Mouse (Mus musculus): ENCODE measurements at regions not wholly inside any gene's neighbourhood (a gene's known extent, or its start where the extent isn't known, plus 50 kb on each side); places are given as distances from the start of the nearest gene placed in this dataset.

DNA sequence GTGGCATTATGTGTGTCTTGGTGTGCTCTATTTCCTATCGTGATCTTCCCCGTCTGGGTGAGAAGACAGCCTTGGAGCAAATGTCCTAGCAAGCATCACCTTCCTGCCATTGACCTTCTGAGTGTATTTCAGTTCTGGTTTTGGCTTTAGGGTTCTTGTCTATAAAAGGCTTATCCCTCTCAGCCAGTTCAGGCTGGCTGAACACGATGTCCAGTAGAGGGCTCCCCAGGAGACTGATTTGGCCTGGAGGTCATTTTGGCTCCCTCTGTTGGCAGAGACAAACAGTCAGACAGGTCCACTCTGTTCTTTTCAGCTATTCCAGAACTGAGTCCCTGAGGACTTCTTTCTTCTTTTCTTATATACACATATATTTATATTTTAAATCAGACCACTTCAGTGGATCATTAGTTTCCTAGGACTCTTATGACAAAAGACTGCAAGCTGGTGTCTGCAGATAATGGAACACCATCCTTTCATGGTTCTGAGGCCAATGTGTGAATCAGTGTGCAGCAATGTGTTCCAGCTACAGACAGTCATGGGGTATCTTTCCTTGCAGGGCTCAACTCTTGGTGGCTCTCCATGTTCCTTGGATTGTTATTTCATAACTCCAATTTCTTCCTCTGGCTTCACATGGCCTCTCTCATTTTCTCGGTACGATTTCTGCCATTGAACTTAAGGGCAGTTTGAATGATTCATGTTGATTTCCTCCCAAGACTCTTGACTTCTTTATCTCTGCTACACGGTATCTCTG, 226.9 kb upstream of the Usp25 start:
- no peaks in the 10 kb centered on the region for H3K27me3 ChIP-seq (ENCODE audit: control insufficient read depth, insufficient read depth, low read length)
- H3K9ac ChIP-seq, result no peak overlapping the region
- no peak for DNase-seq (ENCODE audit: low spot score)
- H3K4me3 ChIP-seq (replicated peaks; ENCODE audit: low read length), result no peak overlapping the region
- no peaks in the 10 kb centered on the region for H3K9me3 ChIP-seq (ENCODE audit: control insufficient read depth, low read length)
- ATAC-seq (ENCODE audit: low FRiP score), result no peak
- H3K27ac ChIP-seq, result no peak overlapping the region
- no peak overlapping the region for H3K4me2 ChIP-seq (replicated peaks)
- 79% methylated on average over 6 of the region's 6 CpGs for whole genome bisulfite sequencing
- no peaks in the 10 kb centered on the region for H3K36me3 ChIP-seq (replicated peaks; ENCODE audit: control insufficient read depth, insufficient read depth)
- H3K4me1 ChIP-seq (replicated peaks; ENCODE audit: control insufficient read depth, insufficient read depth, low read length), result no peaks in the 10 kb centered on the region

DNA sequence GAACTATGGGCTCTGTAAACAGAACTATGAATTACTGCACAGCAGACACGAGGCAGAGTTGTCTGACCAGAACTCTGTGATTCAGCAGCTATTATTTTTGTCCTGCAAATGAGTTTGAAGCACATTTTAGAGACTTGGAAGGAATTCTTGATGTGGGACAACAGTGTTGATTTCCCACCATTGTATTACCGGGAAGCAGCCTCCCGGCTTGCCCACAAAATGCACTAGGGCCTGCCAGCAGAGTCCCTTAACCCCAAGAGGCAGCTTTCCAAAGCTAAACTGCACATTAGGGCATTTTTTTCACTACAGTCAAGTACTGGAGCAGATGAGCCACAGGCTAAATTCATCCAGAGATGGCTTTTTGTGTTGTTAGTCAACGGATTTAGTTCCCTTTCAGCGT, 230.8 kb upstream of the Usp25 start:
- H3K36me3 ChIP-seq (replicated peaks; ENCODE audit: control insufficient read depth, insufficient read depth), result no peaks in the 10 kb centered on the region
- no peak for ATAC-seq (ENCODE audit: low FRiP score)
- 65% methylated on average over 5 of the region's 5 CpGs for WGBS
- H3K9ac ChIP-seq, result no peak overlapping the region
- H3K9me3 ChIP-seq (ENCODE audit: control insufficient read depth, low read length), result no peaks in the 10 kb centered on the region
- DNase-seq (ENCODE audit: low spot score), result no peak
- H3K27me3 ChIP-seq (ENCODE audit: control insufficient read depth, insufficient read depth, low read length), result no peaks in the 10 kb centered on the region
- no peak overlapping the region for H3K4me2 ChIP-seq (replicated peaks)
- H3K4me1 ChIP-seq (replicated peaks; ENCODE audit: control insufficient read depth, insufficient read depth, low read length), result no peaks in the 10 kb centered on the region
- no peak overlapping the region for H3K4me3 ChIP-seq (replicated peaks; ENCODE audit: low read length)
- no peak overlapping the region for H3K27ac ChIP-seq

DNA sequence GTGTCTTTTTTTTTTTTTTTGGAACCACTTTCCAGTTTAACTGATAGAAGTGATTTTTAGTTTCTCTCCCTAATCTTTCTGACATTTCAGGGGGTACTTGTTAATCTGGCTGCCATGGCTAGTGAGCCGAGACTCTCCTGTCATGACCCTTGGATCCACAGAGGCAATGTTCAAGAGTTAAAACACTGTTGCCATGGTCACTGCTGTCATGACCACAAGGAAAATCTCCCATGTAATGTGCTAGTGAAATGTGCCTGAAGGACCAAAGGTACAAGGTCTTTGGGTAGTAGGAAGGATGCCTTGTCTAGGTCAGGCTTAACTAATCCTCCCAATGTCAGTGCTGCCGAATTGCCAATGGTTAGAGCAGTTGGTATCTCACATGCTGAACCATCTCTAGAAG, 237.7 kb upstream of the Usp25 start:
- WGBS, result 30% methylated on average over 2 of the region's 2 CpGs
- Histone ChIP-seq H3K36me3 (replicated peaks; ENCODE audit: control insufficient read depth, insufficient read depth) (no peaks in the 10 kb centered on the region), H3K9ac (no peak overlapping the region), H3K4me3 (replicated peaks; ENCODE audit: low read length) (no peak overlapping the region), H3K4me2 (replicated peaks) (no peak overlapping the region), H3K9me3 (ENCODE audit: control insufficient read depth, low read length) (no peaks in the 10 kb centered on the region), H3K27ac (no peak overlapping the region), H3K27me3 (ENCODE audit: control insufficient read depth, insufficient read depth, low read length) (no peaks in the 10 kb centered on the region), H3K4me1 (replicated peaks; ENCODE audit: control insufficient read depth, insufficient read depth, low read length) (0 out of 2 replicates have a peak, but pooled peaks cover 5% of the 10 kb centered on the region)
- no peak for DNase-seq (ENCODE audit: low spot score)
- ATAC-seq (ENCODE audit: low FRiP score), result no peak

DNA sequence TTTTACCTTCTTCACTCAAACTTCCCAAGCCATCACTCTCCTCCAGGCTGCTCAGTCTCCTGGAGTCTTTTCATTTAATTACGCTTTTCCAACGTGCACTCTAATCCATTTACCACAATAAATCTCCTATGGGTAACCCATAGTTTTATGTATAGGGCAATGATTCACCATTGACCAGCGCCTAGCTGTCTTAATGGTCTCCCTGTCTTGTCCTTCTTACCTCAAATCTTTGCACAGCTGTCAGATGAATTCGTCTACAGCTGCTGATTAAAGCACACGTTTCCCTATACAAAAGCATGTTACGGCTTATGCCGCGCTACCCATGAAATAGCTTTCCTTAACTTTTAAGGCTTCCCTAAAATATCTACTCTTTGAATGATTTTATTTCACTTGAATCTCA, 239.5 kb upstream of the Usp25 start:
- no peak for ATAC-seq (ENCODE audit: low FRiP score)
- Histone ChIP-seq H3K9me3 (ENCODE audit: control insufficient read depth, low read length) (no peaks in the 10 kb centered on the region), H3K9ac (no peak overlapping the region), H3K4me3 (replicated peaks; ENCODE audit: low read length) (no peak overlapping the region), H3K27me3 (ENCODE audit: control insufficient read depth, insufficient read depth, low read length) (no peaks in the 10 kb centered on the region), H3K27ac (no peak overlapping the region), H3K4me1 (replicated peaks; ENCODE audit: control insufficient read depth, insufficient read depth, low read length) (0 out of 2 replicates have a peak, but pooled peaks cover 5% of the 10 kb centered on the region), H3K36me3 (replicated peaks; ENCODE audit: control insufficient read depth, insufficient read depth) (no peaks in the 10 kb centered on the region), H3K4me2 (replicated peaks) (no peak overlapping the region)
- DNase-seq (ENCODE audit: low spot score), result no peak
- WGBS, result 75% methylated on average over 8 of the region's 8 CpGs

DNA sequence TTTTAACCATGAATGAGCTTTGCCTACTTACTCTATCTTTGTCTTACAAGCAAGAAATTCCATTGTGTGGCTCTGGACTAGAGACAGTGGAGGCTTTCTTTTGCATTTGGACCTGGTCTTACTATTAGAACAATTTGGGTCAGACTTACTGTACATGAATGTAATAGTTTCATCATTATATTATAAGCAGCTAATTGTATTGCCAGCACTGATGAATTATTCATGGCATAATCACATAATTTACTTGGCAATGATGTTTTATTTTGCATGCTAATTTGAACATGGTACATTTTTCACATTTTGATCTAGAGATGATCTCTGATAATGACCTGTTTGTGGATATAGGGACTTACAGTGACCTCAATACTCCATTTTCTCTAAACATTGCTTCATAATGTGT, 240.0 kb upstream of the Usp25 start:
- no peak overlapping the region for H3K4me2 ChIP-seq (replicated peaks)
- no peak for DNase-seq (ENCODE audit: low spot score)
- no peak for ATAC-seq (ENCODE audit: low FRiP score)
- H3K36me3 ChIP-seq (replicated peaks; ENCODE audit: control insufficient read depth, insufficient read depth), result no peaks in the 10 kb centered on the region
- H3K27ac ChIP-seq, result no peak overlapping the region
- no peak overlapping the region for H3K9ac ChIP-seq
- 0 out of 2 replicates have a peak, but pooled peaks cover 5% of the 10 kb centered on the region for H3K4me1 ChIP-seq (replicated peaks; ENCODE audit: control insufficient read depth, insufficient read depth, low read length)
- no peaks in the 10 kb centered on the region for H3K27me3 ChIP-seq (ENCODE audit: control insufficient read depth, insufficient read depth, low read length)
- H3K4me3 ChIP-seq (replicated peaks; ENCODE audit: low read length), result no peak overlapping the region
- H3K9me3 ChIP-seq (ENCODE audit: control insufficient read depth, low read length), result no peaks in the 10 kb centered on the region

DNA sequence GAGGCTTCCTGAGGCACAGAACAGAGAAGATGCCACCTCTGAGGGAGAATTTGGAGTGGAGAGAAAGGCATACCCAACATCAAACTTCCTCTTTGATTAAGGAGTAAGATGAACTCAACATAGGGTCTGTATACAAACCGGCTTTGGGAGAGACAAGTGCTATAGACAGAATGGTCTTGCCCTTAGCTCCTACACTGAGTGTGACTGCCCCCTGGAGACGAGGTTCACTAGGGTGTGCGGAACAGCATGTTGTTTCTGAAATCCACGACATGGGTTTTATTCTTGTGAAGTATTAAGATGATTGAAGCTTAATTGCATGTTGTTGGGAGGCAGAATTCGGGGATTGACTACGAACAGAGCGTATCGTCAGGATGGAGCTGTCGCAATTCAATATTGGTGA, 244.9 kb upstream of the Usp25 start:
- no peak for DNase-seq (ENCODE audit: low spot score)

DNA sequence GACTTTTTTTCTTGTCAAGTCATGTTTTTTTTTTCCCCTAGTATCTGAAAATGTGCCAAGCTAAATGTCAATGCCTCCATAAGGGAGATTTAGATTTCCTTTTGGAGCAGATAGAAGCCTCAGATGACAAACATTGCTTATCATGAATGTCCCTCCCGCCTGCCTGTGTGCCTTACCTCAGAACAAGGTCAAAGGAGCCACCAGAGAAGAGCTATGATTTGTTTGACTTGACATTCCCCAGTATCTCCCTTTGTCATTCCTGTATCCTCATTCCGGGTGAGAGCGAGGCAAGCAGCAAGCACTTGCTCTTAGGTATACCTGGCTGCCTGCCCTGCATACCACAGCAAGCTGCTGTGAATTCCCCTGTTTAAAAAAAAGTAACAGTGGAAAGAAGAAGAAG, 246.9 kb upstream of the Usp25 start:
- Histone ChIP-seq H3K9ac (no peak overlapping the region), H3K4me2 (replicated peaks) (no peak overlapping the region), H3K27ac (no peak overlapping the region), H3K4me3 (replicated peaks; ENCODE audit: low read length) (no peak overlapping the region), H3K4me1 (replicated peaks; ENCODE audit: control insufficient read depth, insufficient read depth, low read length) (no peaks in the 10 kb centered on the region), H3K36me3 (replicated peaks; ENCODE audit: control insufficient read depth, insufficient read depth) (no peaks in the 10 kb centered on the region), H3K9me3 (ENCODE audit: control insufficient read depth, low read length) (no peaks in the 10 kb centered on the region), H3K27me3 (ENCODE audit: control insufficient read depth, insufficient read depth, low read length) (no peaks in the 10 kb centered on the region)
- ATAC-seq (ENCODE audit: low FRiP score) (no peak), DNase-seq (ENCODE audit: low spot score) (no peak)
- WGBS, result 81% methylated on average over 3 of the region's 3 CpGs

More for the DNA sequence above, 244.9 kb upstream of the Usp25 start:
- no peaks in the 10 kb centered on the region for H3K4me1 ChIP-seq (replicated peaks; ENCODE audit: control insufficient read depth, insufficient read depth, low read length)
- WGBS, result 85% methylated on average over 9 of the region's 9 CpGs
- H3K27me3 ChIP-seq (ENCODE audit: control insufficient read depth, insufficient read depth, low read length), result no peaks in the 10 kb centered on the region
- no peak overlapping the region for H3K9ac ChIP-seq
- H3K27ac ChIP-seq, result no peak overlapping the region
- ATAC-seq (ENCODE audit: low FRiP score), result no peak
- H3K9me3 ChIP-seq (ENCODE audit: control insufficient read depth, low read length), result no peaks in the 10 kb centered on the region
- H3K36me3 ChIP-seq (replicated peaks; ENCODE audit: control insufficient read depth, insufficient read depth), result no peaks in the 10 kb centered on the region
- H3K4me3 ChIP-seq (replicated peaks; ENCODE audit: low read length), result no peak overlapping the region
- no peak overlapping the region for H3K4me2 ChIP-seq (replicated peaks)

DNA sequence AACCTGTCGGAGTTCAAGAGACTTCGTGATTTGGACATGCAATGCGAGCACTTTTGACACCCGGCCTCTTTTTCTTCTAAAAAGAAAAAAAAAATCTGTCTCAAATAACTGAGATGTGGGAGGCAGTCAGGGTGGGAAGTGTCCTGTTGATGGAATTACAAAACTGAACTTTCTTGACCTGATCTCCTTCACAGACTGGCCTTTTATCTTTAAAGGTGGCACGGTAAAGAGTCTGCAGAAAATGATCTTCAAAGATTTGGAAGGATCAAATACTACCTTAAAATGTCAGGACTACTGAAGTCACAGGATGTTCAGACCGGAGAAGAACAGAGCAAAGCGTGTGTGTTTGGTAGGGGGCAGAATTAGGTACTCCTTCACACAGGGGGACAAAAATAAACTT, 248.0 kb upstream of the Usp25 start:
- H3K36me3 ChIP-seq (replicated peaks; ENCODE audit: control insufficient read depth, insufficient read depth), result no peaks in the 10 kb centered on the region
- H3K27me3 ChIP-seq (ENCODE audit: control insufficient read depth, insufficient read depth, low read length), result no peaks in the 10 kb centered on the region
- no peaks in the 10 kb centered on the region for H3K9me3 ChIP-seq (ENCODE audit: control insufficient read depth, low read length)
- H3K27ac ChIP-seq, result no peak overlapping the region
- H3K9ac ChIP-seq, result no peak overlapping the region
- H3K4me3 ChIP-seq (replicated peaks; ENCODE audit: low read length), result no peak overlapping the region
- DNase-seq (ENCODE audit: low spot score) (no peak), ATAC-seq (ENCODE audit: low FRiP score) (no peak)
- no peaks in the 10 kb centered on the region for H3K4me1 ChIP-seq (replicated peaks; ENCODE audit: control insufficient read depth, insufficient read depth, low read length)
- WGBS, result 18% methylated on average over 7 of the region's 7 CpGs
- H3K4me2 ChIP-seq (replicated peaks), result no peak overlapping the region

DNA sequence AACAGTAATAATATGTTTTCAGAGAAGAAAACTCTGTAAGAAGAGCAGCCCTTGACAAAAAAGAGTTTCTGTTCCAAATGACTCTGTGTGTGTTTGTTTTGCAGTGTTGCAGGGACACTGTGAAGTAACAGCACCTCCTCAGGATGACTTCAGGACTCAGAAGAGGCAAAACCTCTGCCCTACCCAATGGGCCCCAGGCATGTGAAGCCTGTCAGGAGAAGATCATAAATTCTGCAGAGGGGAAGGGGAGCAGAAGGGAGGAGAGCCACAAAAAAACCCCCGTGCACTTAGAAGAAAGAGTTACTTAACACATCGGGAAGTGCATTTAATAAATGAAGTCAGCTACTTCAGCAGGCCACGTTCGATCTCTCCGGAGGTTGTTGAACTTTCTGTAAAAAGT, 248.5 kb upstream of the Usp25 start:
- no peak for ATAC-seq (ENCODE audit: low FRiP score)

More for the DNA sequence above, 248.5 kb upstream of the Usp25 start:
- no peak for DNase-seq (ENCODE audit: low spot score)
- Histone ChIP-seq H3K9ac (no peak overlapping the region), H3K4me2 (replicated peaks) (no peak overlapping the region), H3K27ac (no peak overlapping the region), H3K9me3 (ENCODE audit: control insufficient read depth, low read length) (no peaks in the 10 kb centered on the region), H3K4me1 (replicated peaks; ENCODE audit: control insufficient read depth, insufficient read depth, low read length) (no peaks in the 10 kb centered on the region), H3K36me3 (replicated peaks; ENCODE audit: control insufficient read depth, insufficient read depth) (no peaks in the 10 kb centered on the region), H3K27me3 (ENCODE audit: control insufficient read depth, insufficient read depth, low read length) (no peaks in the 10 kb centered on the region), H3K4me3 (replicated peaks; ENCODE audit: low read length) (no peak overlapping the region)
- 48% methylated on average over 5 of the region's 5 CpGs for WGBS

Measured in hindbrain, embryonic 14.5 days (tissue).